15 mouse cellular contexts compared by ENCODE assay signal in the genomic region with DNA sequence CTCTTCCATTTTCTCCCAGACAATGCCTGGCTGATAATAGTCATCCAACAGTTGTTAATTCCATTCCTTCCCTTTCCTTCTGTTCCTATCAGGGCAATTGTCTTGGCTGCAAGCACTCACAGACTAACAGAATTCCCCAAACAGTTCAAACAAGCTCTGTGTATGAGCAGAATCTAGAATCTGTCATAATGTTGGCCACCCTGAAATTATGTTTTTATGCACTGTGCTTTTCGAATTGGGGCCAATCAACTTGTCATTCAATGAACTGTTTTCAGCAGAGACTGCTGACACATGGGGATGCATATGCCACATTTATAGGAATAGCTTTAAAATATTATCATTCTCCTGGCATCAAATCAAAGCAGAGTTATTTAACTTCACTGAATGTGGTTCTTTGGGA.
"Had no signal": no experiment of that assay in that cellular context is flagged by ENCODE, and none has a peak within 500 bp of the region (broad histone marks: within the 10 kb centered on the region; RNA-seq: fewer than 3 reads in every experiment).

No protein-coding gene starts in this region.

- H3K4me3 ChIP-seq: limb, embryonic 12.5 days; liver, embryonic 13.5 days; lung, embryonic 15.5 days; megakaryocyte, embryonic 14.5 days; midbrain, embryonic 15.5 days; neural tube, embryonic 12.5 days had no signal

- H3K27ac ChIP-seq: limb, embryonic 12.5 days; liver, embryonic 13.5 days; lung, embryonic 15.5 days; macrophage; midbrain, embryonic 15.5 days; neural tube, embryonic 12.5 days; stomach, postnatal 0 days had no signal

- H3K27me3 ChIP-seq: limb, embryonic 12.5 days; liver, embryonic 13.5 days; lung, embryonic 15.5 days; megakaryocyte, embryonic 14.5 days; midbrain, embryonic 15.5 days; neural tube, embryonic 12.5 days had no signal

- H3K4me1 ChIP-seq: limb, embryonic 12.5 days; liver, embryonic 13.5 days; lung, embryonic 15.5 days; megakaryocyte, embryonic 14.5 days; midbrain, embryonic 15.5 days; neural tube, embryonic 12.5 days had no signal

- H3K4me2 ChIP-seq: limb, embryonic 12.5 days; liver, embryonic 13.5 days; lung, embryonic 15.5 days; midbrain, embryonic 11.5 days; midbrain, embryonic 15.5 days; neural tube, embryonic 12.5 days had no signal

- H3K36me3 ChIP-seq: limb, embryonic 12.5 days; liver, embryonic 13.5 days; lung, embryonic 15.5 days; midbrain, embryonic 15.5 days; neural tube, embryonic 12.5 days had no signal

- DNase-seq: kidney, postnatal 25 days; liver; liver, embryonic 13.5 days; liver, postnatal 0 days; lung, postnatal 14 days; thymus, adult 18-20 months; thymus, postnatal 14 days had no signal

- ATAC-seq: liver, postnatal 0 days; midbrain, embryonic 15.5 days had no signal

- H3K9me3 ChIP-seq: limb, embryonic 12.5 days; liver, embryonic 13.5 days; lung, embryonic 15.5 days; megakaryocyte, embryonic 14.5 days; midbrain, embryonic 15.5 days; neural tube, embryonic 12.5 days had no signal

- H3K9ac ChIP-seq: limb, embryonic 12.5 days; liver, embryonic 13.5 days; liver, postnatal 0 days; lung, embryonic 15.5 days; midbrain, embryonic 15.5 days; neural tube, embryonic 12.5 days had no signal
